8 mouse cellular contexts compared by ENCODE assay signal in the genomic region with DNA sequence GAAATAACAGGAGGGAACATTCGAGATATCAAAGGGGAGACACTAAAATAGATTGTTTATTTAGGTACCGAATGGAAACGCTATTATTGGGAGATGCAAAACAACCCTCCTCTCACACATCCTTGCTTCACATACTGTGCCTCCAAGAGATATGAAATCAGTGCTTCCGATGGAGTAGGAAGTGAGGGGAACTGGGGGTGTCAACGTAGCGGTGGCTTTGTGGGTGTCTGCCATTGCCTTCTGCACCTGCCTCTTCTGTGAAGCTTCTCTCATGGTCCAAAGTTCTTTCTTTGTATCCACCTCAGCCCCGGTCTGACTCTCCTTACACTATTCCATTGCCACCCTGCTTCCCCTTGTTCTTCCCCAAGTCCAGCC.
A peak's percentile ranks its signal among the peaks of the same experiment; 100 is the strongest.
DNase-seq lines count a peak whose midpoint lies in the region; ATAC-seq and TF ChIP-seq lines count a peak whose summit lies in the region.

No protein-coding gene starts in this region.

- 26% methylated on average over 7 of the region's 7 CpGs for WGBS in kidney, adult 2 months
- 47% methylated on average over 7 of the region's 7 CpGs for WGBS in forebrain, embryonic 15.5 days
- WGBS in liver, embryonic 12.5 days (ENCODE audit: insufficient replicate concordance) = 36% methylated on average over 7 of the region's 7 CpGs

- TF ChIP-seq POLR2A in kidney, adult 2 months (IDR thresholded peaks at IDR 0.05; ENCODE audit: low read depth, low read length) = no peak

- no peak for ATAC-seq in forebrain, embryonic 15.5 days (replicated peaks)
- ATAC-seq in liver, embryonic 12.5 days = no peak
- no peak for ATAC-seq in erythroid progenitor cell, adult 5-6 weeks (replicated peaks; ENCODE audit: low FRiP score, poor library complexity, severe bottlenecking)

- peak overlapping the region; percentile 47 for H3K4me2 ChIP-seq in forebrain, embryonic 15.5 days (replicated peaks)
- peak overlapping the region; percentile 58 for H3K4me2 ChIP-seq in liver, embryonic 12.5 days

- peaks cover 7% of the 10 kb centered on the region for H3K4me1 ChIP-seq in kidney, adult 2 months (ENCODE audit: control insufficient read depth, insufficient read depth, low read length)
- peaks cover 15% of the 10 kb centered on the region for H3K4me1 ChIP-seq in forebrain, embryonic 15.5 days
- peaks cover 10% of the 10 kb centered on the region for H3K4me1 ChIP-seq in liver, embryonic 12.5 days

- no peak for DNase-seq in kidney, adult 2 months
- no peak for DNase-seq in kidney, postnatal 25 days
- peak; percentile 50 for DNase-seq in T-cell, adult 2 months (ENCODE audit: low spot score)
- DNase-seq in thymus, postnatal 25 days = peak; percentile 25
- no peak for DNase-seq in adrenal gland, adult 2 months

- TF ChIP-seq CTCF in kidney, adult 2 months (conservative IDR thresholded peaks at IDR 0.05; ENCODE audit: insufficient read depth, insufficient read length, low read depth, low read length) = no peak

- 0 out of 2 replicates have a peak overlapping the region, but pooled peaks have one; percentile 60 for H3K4me3 ChIP-seq in kidney, adult 2 months (ENCODE audit: insufficient read depth, low read depth, low read length)
- peak overlapping the region; percentile 24 for H3K4me3 ChIP-seq in forebrain, embryonic 15.5 days
- H3K4me3 ChIP-seq in liver, embryonic 12.5 days = peak overlapping the region; percentile 22

- H3K9me3 ChIP-seq in forebrain, embryonic 15.5 days = no peaks in the 10 kb centered on the region
- no peaks in the 10 kb centered on the region for H3K9me3 ChIP-seq in liver, embryonic 12.5 days (replicated peaks)

- H3K27ac ChIP-seq in kidney, adult 2 months (ENCODE audit: insufficient read depth, low read depth, low read length) = no peak overlapping the region
- no peak overlapping the region for H3K27ac ChIP-seq in forebrain, embryonic 15.5 days (replicated peaks)
- no peak overlapping the region for H3K27ac ChIP-seq in liver, embryonic 12.5 days

- H3K36me3 ChIP-seq in kidney, adult 2 months (ENCODE audit: control insufficient read depth, insufficient read depth, low read length) = no peaks in the 10 kb centered on the region
- H3K36me3 ChIP-seq in forebrain, embryonic 15.5 days = no peaks in the 10 kb centered on the region
- no peaks in the 10 kb centered on the region for H3K36me3 ChIP-seq in liver, embryonic 12.5 days

- no peak overlapping the region for H3K9ac ChIP-seq in forebrain, embryonic 15.5 days (replicated peaks)
- H3K9ac ChIP-seq in liver, embryonic 12.5 days = no peak overlapping the region

- H3K27me3 ChIP-seq in kidney, adult 2 months (replicated peaks; ENCODE audit: control insufficient read depth, insufficient read depth, low read length) = no peaks in the 10 kb centered on the region
- H3K27me3 ChIP-seq in forebrain, embryonic 15.5 days = no peaks in the 10 kb centered on the region
- peaks cover 23% of the 10 kb centered on the region; the same call in 1 of the 2 replicates for H3K27me3 ChIP-seq in liver, embryonic 12.5 days (replicated peaks)

Comparison
In these comparisons a context has a peak if more than half of its experiments do, and no peak if none do; other contexts are left out.
1. DNase-seq: peak in T-cell, adult 2 months (single experiment) and thymus, postnatal 25 days (single experiment); none in kidney, adult 2 months (single experiment), kidney, postnatal 25 days (0 of 2) and adrenal gland, adult 2 months (single experiment).
2. Peak in every context shown above with its lines, with median percentiles within 50 percentile points of each other: H3K4me3 ChIP-seq.